Mouse (Mus musculus) bone marrow macrophage, adult 2 months (primary cell): ENCODE results near the gene Borcs6. TPM values are rescaled to one million over a fixed set of nuclear protein-coding genes. Genes with fewer than 3 reads are reported as not detected.
"Not testable (repeated sequence)": the region's sequence is repeated elsewhere in the genome, so short reads cannot be mapped to it uniquely, and the experiment has no call there.

Experiments used
- H3K27ac ChIP-seq: 2 replicates; pipeline ENCODE4 v1.5.1; 2012; ENCODE audit warnings: low read depth, low read length; ENCODE audit not compliant: insufficient read depth
- H3K4me1 ChIP-seq: 2 replicates; pipeline ENCODE4 v1.6.1; 2012; ENCODE audit warnings: low read length; ENCODE audit not compliant: control insufficient read depth, insufficient read depth
- H3K4me3 ChIP-seq: 2 replicates; pipeline ENCODE4 v1.5.1; 2012; ENCODE audit warnings: mild to moderate bottlenecking, low read length, moderate library complexity; ENCODE audit not compliant: insufficient read depth
- CTCF ChIP-seq: IDR thresholded peaks from 2 replicates; pipeline ENCODE4 v1.5.1; 2012; ENCODE audit warnings: low read depth, mild to moderate bottlenecking, low read length, moderate library complexity
- POLR2A ChIP-seq: IDR thresholded peaks from 2 replicates; pipeline ENCODE4 v1.6.1; 2012; ENCODE audit warnings: mild to moderate bottlenecking, low read depth, low read length, borderline replicate concordance
- polyA plus RNA-seq: library from polyadenylated mRNA; stranded (reverse); fragments of >200 nt; gene quantifications from 2 replicates; pipeline ENCODE4 v1.2.4, GENCODE M21; 2012; ENCODE audit not compliant: missing spikeins, insufficient read depth, insufficient read length

Borcs6 gene
- polyA plus RNA-seq: 30.5 and 36.9 TPM in 2 replicates

DNA sequence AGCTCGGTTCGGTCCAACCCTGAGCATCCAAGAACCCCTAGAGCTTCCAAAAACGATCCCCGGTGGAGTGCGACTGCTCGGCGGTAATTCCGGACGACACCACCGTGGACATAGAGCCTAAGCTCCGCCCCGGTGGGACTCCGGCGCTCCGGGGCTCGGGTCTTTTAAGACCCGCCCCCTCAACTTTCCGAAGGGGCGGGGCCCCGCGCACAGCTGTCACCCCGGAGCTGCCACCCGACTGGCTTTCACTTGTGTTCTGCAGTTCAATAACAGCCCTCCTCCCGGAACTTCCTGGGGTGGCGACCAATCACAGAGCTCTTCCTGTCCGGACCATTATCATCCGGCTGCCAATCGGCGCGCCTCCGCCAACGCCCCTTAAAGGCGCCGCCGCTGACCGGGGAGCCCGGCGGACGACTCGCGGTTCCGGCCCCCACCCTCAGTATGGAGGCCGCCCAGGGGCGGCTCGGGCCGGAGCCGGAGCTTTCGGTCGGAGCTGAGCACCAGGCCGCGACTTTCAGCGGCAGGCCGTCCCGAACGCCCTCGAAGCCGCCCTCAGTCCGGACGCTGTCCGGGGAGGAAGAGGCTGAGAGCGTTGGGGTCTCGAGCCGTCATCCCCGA, at the start of gene Borcs6:
Gene Borcs6, plus strand, starts transcription at position 361 of the 618 bp plus-strand sequence.
- TF ChIP-seq POLR2A (0 out of 2 replicates have a peak, but pooled peaks have one; percentile 15), CTCF (no peak)
- H3K4me3 ChIP-seq: peak within 1 kb of the TSS; percentile 84
- H3K4me1 ChIP-seq: peaks cover 21% of the 10 kb centered on the region
- peak within 1 kb of the TSS; percentile 82 for H3K27ac ChIP-seq

DNA sequence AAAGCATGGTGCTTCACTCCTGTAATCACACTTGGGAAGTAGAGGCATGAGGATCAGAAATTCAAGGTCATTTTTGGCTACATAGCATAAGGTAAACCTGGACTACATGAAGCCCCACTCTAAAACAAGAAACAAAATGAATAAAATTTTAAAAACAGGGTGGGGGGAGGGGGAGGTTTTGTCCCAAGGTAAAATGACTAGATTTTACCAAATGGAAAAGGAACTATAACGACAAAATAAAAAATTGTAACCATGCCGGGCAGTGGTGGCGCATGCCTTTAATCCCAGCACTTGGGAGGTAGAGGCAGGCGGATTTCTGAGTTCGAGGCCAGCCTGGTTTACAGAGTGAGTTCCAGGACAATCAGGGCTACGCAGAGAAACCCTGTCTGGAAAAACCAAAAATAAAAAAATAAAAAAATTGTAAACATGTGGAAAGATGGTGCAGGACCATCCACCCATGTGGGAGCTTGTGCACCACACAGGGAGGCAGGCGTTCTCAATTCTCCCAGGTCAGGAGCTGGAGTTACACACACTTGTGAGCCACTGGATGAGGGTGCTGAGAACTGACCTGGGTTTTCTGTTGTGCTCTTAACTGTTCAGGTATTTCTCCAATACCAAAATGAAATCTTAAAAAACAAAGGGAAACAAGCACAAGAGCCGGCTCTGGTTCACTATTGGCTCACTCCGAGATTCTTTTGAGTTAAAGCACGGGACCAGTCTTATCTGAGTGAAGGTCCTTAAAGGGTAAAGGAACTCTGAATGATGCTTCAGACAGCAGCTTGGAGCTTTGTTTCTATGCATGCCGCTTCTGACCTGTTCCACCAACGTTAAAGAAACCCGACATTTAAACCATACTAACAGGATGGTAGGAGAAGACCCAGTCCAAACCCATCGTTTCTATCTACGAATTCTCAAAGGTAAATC, 48.9 kb upstream of the Borcs6 start:
- no peak for TF ChIP-seq CTCF
- no peak for TF ChIP-seq POLR2A
- Histone ChIP-seq H3K4me3 (no peak overlapping the region), H3K27ac (no peak overlapping the region), H3K4me1 (peaks cover 12% of the 10 kb centered on the region)

DNA sequence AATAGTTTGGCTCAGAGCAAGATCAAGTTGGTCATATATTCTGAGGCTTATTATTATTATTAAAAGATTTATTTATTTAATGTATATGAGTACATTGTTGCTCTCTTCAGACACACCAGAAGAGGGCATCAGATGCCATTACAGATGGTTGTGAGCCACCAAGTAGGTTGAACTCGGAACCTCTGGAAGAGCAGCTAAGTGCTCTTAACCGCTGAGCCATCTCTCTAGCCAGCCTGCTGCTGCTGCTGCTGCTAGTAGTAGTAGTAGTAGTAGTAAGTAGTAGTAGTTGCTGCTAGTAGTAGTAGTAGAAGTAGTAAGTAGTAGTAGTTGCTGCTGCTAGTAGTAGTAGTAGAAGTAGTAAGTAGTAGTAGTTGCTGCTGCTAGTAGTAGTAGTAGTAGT, 48.1 kb upstream of the Borcs6 start:
- not testable (repeated sequence) for H3K27ac ChIP-seq
- Histone ChIP-seq H3K4me3 (peak overlapping the region; percentile 26; the same call in 1 of the 2 replicates), H3K4me1 (peaks cover 12% of the 10 kb centered on the region)

DNA sequence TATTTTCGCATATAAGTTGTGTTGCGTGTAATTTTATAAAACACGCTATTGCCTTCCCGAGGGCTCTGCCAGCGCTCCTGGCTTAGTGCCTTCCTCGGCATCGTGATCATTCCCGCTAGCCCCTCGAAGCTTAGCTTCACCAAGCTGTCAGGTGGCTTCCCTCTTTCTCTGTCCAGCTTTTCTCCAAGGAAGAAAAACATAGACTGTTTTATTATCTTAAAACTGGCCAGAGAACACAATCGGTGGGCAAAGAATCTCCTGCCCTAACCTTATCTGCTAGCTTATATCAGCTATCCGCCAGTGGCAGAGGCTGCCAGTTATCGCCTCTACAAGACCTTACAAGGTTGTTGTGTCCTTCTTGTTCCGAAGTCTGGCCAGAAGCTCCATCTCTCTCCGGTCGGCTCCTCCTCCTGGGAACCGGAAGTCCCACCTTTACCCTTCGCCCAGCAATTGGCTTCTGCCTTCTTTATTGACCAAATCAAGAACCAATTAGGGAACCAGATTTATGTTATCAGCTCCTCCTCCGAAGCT, 47.4 kb upstream of the Borcs6 start:
- TF ChIP-seq POLR2A (no peak), CTCF (no peak)
- peaks cover 16% of the 10 kb centered on the region for H3K4me1 ChIP-seq
- H3K4me3 ChIP-seq: peak overlapping the region; percentile 80
- H3K27ac ChIP-seq: peak overlapping the region; percentile 84

DNA sequence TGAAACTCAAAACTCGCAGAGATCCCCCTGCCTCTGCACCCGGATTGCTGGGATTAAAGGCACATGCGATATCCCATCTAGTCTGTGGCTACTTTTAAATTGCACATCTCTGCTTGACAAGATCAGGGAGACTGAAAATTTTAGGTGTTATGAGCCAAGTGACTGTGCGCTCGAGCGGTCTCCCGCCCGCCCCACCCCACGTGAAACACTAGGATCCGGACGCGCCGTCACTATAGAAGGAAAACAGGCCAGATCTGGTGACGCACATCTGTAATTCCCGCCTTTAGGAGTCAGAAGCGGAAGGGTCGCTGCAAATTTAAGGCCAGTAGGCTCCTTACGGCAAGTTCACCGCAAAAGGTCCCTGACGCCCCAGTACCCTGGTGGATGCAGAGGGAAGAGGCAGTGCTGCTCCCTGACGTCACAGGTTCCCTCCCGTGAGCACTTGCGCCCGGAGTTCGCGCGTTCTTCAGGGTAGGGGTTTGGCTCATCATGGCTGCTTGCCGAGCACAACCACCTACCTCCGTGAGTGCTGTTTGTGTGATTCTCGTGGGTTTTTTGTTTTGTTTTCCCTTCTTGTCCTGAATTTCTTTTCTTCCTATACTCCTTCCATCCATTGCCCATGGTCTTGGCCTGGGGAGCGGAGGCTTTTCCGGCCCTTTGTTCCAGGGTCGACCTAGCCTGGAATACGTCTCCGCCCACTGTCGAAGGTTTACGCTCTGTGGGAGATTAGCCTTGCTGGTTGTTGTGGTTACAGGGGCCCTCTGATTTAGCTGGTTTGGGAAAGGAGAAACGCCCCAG, 43.7 kb upstream of the Borcs6 start, which contains the start of gene Ctc1:
Gene Ctc1, plus strand, starts transcription at position 268 of the 798 bp plus-strand sequence.
- peak within 1 kb of the TSS; percentile 84 for H3K27ac ChIP-seq
- peaks cover 14% of the 10 kb centered on the region for H3K4me1 ChIP-seq
- peak within 1 kb of the TSS; percentile 86 for H3K4me3 ChIP-seq
- TF ChIP-seq CTCF (no peak), POLR2A (no peak)

DNA sequence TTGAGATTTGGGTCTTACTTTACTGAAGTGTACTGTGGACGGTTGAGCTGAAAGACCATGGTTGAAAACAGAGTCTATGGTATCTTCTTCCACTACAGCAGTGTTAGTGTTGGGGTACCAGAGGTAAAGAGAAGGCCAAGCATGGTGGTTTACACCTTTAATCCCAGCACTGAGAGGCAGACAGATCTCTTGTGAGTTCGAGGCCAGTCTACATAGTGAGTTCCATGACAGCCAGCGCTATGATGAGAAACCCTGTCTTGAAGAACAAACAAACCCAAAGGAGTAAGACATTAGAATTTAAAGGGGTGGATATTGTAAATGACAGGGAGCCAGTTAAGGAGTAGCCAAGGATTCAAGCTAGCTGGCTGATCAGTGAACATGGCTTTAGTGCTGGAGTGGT, 42.8 kb upstream of the Borcs6 start:
- Histone ChIP-seq H3K4me3 (peak overlapping the region; percentile 86), H3K27ac (peak overlapping the region; percentile 84; the same call in 1 of the 2 replicates), H3K4me1 (peaks cover 14% of the 10 kb centered on the region)
- TF ChIP-seq POLR2A: no peak

DNA sequence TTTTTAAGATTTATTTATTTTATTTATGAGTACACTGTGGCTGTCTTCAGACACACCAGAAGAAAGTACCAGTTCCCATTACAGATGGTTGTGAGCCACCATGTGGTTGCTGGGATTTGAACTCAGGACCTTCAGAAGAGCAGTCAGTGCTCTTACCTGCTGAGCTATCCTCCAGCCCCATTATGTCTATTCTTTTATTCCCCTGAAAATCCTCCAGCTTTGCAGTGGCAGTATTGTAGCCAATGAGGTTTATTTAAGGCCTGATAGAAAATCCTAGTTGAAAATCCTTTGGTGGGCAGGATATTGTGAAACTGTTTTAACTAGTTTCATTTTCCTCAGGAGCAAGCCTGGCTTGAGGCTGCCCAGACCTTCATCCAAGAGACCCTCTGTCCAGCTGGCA, 38.8 kb upstream of the Borcs6 start:
- Histone ChIP-seq H3K4me3 (no peak overlapping the region), H3K4me1 (peaks cover 8% of the 10 kb centered on the region), H3K27ac (no peak overlapping the region)
- TF ChIP-seq CTCF: no peak
- no peak for TF ChIP-seq POLR2A

DNA sequence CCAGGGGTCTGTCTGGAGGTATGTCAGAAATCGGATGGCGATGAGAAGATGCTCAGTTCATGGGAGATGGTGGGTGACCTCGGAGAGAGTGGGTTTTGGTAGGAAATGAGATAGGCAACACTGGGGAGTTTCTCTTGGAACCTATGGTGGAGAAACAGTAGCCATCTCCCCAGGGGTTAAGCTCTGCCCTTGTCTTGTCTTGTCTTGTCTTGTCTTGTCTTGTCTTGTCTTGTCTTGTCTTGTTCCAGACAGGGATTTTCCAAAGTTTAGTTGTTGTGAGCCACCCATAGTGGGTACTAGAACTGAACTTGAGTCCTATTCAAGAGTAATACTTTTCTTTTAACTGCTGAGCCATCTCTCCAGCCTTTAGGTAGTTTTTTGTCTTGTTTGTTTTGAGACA, 33.0 kb upstream of the Borcs6 start:
- Histone ChIP-seq H3K27ac (no peak overlapping the region), H3K4me1 (peaks cover 2% of the 10 kb centered on the region; the same call in 1 of the 2 replicates), H3K4me3 (no peak overlapping the region)
- TF ChIP-seq CTCF (no peak), POLR2A (no peak)

DNA sequence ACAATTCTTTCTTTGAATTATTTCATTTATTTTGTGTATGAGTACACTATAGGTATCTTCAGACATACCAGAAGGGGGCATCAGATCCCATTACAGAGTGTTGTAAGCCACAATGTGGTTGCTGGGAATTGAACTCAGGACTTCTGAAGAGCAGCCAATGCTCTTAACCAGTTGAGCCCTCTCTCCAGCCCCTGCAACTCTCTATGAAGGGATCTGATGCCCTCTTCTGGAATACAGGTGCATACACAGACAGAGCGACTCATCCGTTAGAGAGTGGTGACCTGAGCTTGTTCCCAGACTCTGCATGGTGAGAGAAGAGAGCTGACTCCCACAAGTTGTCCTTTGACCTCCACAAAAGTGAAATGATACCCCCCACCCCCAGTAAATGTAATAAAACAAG, 30.7 kb upstream of the Borcs6 start:
- TF ChIP-seq POLR2A (no peak), CTCF (no peak)
- Histone ChIP-seq H3K4me3 (no peak overlapping the region), H3K4me1 (peaks cover 14% of the 10 kb centered on the region), H3K27ac (no peak overlapping the region)
